Mouse (Mus musculus) cortical plate, adult 2 months (tissue): ENCODE results near the gene Trp53i11. TPM values are rescaled to one million over a fixed set of nuclear protein-coding genes. Genes with fewer than 3 reads are reported as not detected.

Source experiments
- H3K27ac ChIP-seq: fragments of 200-500 bp; 2 replicates; pipeline ENCODE4 v1.5.1; 2012; ENCODE audit warnings: low read length, control low read depth, inconsistent platforms; ENCODE audit not compliant: insufficient read depth
- H3K4me1 ChIP-seq: fragments of 200-500 bp; 2 replicates; pipeline ENCODE4 v1.6.1; 2011; ENCODE audit warnings: low read length; ENCODE audit not compliant: control insufficient read depth, insufficient read depth
- H3K4me3 ChIP-seq: fragments of 200-500 bp; 2 replicates; pipeline ENCODE4 v1.5.1; 2011; ENCODE audit warnings: mild to moderate bottlenecking, low read length, control low read depth; ENCODE audit not compliant: insufficient read depth
- CTCF ChIP-seq: fragments of 200-500 bp; IDR thresholded peaks from 2 replicates; pipeline ENCODE4 v1.5.1; 2011; ENCODE audit warnings: mild to moderate bottlenecking, control low read depth, low read length; ENCODE audit not compliant: insufficient read depth; ENCODE audit errors: extremely low read depth
- POLR2A ChIP-seq: fragments of 200-500 bp; IDR thresholded peaks from 2 replicates; pipeline ENCODE4 v1.6.1; 2011; ENCODE audit warnings: mild to moderate bottlenecking, low read length, control low read depth; ENCODE audit not compliant: insufficient read depth; ENCODE audit errors: extremely low read depth
- polyA plus RNA-seq: library from polyadenylated mRNA; depleted of rRNA; stranded (reverse); fragments of >200 nt; gene quantifications from 2 replicates; pipeline ENCODE4 v1.2.3, GENCODE M21; 2012

Trp53i11 gene
- polyA plus RNA-seq, 1 experiment, result 62.5 TPM

DNA sequence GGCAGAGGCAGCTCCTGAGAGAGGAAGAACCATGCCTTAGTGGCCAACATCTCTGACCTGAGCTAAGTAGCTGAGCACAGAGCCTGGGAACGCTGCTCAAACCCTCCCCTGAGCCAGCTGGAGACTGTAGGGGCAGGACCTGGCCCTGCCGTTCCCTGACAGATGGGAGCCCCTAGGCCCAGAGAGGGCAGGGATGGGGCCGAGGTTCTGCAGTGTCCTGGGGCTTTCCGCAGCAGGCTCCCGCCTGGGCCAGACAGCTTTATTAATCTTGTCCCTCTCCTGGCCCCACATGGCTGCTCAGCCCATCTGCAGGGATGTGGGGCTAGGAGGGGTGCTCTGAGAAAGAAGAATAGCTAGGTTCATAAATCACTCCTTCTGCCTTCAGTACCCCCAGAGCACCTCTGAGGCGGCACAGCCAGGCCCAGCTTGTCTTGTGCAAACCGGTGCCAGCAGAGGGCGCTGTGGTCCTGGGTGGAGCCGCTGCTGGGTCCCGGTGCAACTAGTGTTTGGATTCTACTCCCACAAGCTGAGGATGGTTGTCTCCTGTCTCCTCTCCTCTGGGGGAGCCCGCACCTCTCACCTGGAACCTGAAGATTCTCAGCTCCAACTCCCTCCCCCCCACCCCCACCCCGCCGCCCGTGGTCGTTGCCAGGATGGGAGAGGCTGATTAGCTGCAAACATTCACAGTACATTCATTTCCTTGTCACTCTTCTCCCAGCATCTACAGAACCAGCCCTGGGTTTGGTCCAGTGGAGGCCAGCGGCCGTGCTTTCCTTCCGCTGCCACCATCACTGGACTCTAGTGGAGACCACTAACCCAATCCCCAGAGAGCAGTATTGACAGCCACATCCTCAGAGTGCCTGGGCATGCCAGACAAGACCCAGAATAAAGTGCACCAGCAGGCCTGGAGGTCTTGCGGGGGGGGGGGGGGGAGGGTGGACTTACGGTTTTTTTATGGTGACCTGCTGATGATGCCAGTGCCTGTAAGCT is 39.6 kb downstream of the Trp53i11 start:
- no peak overlapping the region for H3K4me3 ChIP-seq
- H3K27ac ChIP-seq, result no peak overlapping the region
- TF ChIP-seq CTCF (peak; percentile 78), POLR2A (no peak)

DNA sequence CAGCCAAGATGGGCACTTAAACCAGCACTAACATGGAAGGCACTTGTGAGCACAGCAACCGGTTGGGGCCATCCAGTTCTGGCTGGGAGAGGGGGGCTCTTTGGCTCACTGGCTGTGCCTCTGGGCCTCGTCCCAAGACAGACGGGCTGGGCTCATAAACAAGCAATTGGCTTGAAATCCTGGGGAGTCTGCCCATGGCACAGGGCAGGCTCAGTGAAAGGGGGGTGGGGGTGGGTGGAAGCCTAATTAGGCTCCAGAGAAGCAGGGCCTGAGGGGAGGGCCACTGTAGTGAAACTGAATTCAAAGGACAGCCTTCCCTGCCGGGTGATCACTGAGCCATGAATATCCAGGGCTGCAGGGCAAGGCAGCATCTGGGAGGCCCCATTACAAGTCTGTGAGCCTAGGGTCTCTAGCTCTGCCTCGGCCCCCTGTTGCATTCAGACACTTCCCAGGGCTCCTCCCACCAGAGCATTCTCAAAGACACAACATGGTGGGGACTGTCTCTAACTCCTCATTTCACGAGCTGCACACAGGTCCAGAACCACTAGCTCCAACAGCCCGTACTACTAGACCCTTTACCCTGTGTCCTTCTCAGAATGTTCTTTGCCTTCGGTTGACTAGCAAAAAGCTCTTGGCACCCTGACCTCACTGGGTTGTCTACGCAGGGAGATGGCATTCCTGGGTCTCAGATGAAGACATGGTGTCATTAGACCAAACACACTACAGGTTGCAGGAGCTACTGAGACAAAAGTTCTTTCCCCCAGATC is 40.5 kb downstream of the Trp53i11 start:
- no peak overlapping the region for H3K4me3 ChIP-seq
- H3K4me1 ChIP-seq, result no peaks in the 10 kb centered on the region
- no peak overlapping the region for H3K27ac ChIP-seq
- TF ChIP-seq POLR2A (no peak), CTCF (no peak)

More for the DNA sequence above, 39.6 kb downstream of the Trp53i11 start:
- no peaks in the 10 kb centered on the region for H3K4me1 ChIP-seq

DNA sequence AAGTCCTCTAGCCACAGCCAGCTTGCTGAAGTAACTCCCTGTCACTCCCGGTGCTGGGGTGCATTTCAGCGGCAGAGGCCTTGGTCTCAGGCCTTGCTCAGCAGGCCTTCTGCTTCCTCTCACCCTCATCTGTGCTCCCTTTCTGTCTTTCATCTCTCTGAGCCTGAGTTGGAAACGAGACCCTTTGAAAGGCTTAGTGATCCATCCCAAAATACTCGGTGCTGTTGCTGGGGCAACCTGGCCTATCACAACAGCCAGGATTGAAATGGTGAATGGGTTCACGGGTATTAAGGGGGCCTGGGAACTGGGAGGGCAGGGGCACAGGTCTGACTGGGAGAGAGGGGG is 41.1 kb downstream of the Trp53i11 start:
- H3K4me3 ChIP-seq, result no peak overlapping the region
- no peaks in the 10 kb centered on the region for H3K4me1 ChIP-seq
- no peak overlapping the region for H3K27ac ChIP-seq
- TF ChIP-seq POLR2A (no peak), CTCF (no peak)

DNA sequence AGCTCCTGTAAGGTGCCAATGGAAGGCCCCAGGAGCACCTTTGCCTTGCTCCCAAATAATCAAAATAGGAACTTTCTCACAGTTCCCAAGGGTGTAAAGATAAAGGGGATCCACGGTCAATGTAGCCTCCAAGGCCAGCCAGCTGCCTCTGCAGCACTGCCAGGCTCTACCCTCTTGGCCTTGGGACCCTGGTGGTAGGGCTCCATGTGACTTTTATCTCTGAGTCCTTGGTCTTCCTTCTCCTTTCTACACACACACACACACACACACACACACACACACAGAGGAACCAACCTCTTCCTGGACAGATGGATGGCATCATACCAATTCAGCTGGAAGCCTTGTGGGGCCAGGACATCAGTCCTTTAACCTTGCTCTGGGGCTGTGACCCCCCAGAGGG is 44.8 kb downstream of the Trp53i11 start:
- Histone ChIP-seq H3K4me1 (no peaks in the 10 kb centered on the region), H3K27ac (no peak overlapping the region), H3K4me3 (no peak overlapping the region)
- no peak for TF ChIP-seq POLR2A
- TF ChIP-seq CTCF, result no peak

DNA sequence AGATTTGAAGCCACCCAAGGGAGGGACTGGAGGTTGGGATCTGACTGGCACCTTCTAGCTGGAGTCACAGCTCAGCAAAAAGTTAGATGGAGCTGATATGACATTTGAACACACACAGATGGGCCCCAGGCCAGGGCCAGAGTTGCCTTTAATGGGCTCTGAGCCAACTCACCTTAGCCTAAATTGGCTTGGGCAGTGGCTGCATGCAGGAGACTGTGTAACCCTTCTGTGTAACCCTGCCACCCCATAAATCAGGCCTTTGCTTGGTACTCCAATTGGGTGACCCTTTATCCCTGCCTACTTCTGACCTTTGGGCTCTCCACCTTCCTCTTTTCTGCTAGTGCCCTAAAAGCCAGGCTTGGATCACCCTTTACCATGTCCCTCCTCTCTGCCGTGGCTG is 49.7 kb downstream of the Trp53i11 start:
- no peak overlapping the region for H3K4me3 ChIP-seq
- TF ChIP-seq POLR2A (no peak), CTCF (no peak)
- no peak overlapping the region for H3K27ac ChIP-seq
- no peaks in the 10 kb centered on the region for H3K4me1 ChIP-seq

DNA sequence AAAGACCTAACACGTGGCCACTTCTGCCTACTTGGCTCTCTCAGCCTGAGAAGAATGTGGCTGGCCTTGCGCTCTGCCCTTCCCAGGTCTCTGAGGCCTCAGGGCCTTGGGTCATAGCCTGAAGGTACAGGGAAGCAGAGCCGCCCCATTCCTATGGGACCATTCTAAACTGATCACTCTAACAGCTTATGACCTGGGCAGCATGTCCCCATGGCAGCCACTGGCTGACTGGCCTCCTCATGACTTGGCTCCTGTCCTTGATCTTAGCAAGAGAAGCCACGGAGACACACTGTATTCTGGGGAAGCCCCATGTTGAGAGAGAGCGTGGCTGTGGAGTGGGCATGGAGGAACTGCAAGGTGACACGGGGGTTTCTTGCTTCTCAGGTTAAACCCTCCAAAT is 51.5 kb downstream of the Trp53i11 start:
- no peak for TF ChIP-seq CTCF
- H3K27ac ChIP-seq, result no peak overlapping the region
- H3K4me3 ChIP-seq, result no peak overlapping the region
- no peaks in the 10 kb centered on the region for H3K4me1 ChIP-seq

DNA sequence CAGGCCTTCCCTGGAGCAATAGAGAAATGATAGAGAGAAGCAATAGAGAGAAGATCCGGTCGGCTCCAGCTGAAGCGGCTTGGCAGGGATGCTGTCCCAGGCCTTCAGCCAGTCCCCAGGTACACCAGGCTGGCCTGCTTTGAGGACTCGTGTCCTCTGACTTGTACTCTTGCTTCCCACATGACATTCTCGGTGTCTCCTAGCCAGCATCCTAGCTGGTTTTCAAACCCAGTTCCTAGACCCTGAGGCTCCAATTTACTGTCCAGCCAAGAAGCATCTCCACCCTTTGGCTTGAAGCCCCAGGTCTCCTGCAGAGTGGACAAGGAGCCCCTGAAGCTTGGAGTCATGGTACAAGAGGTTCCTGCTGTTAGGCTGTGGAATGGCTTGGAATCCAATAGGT is 54.8 kb downstream of the Trp53i11 start:
- H3K4me1 ChIP-seq, result no peaks in the 10 kb centered on the region
- TF ChIP-seq POLR2A (no peak), CTCF (no peak)
- no peak overlapping the region for H3K4me3 ChIP-seq
- no peak overlapping the region for H3K27ac ChIP-seq

DNA sequence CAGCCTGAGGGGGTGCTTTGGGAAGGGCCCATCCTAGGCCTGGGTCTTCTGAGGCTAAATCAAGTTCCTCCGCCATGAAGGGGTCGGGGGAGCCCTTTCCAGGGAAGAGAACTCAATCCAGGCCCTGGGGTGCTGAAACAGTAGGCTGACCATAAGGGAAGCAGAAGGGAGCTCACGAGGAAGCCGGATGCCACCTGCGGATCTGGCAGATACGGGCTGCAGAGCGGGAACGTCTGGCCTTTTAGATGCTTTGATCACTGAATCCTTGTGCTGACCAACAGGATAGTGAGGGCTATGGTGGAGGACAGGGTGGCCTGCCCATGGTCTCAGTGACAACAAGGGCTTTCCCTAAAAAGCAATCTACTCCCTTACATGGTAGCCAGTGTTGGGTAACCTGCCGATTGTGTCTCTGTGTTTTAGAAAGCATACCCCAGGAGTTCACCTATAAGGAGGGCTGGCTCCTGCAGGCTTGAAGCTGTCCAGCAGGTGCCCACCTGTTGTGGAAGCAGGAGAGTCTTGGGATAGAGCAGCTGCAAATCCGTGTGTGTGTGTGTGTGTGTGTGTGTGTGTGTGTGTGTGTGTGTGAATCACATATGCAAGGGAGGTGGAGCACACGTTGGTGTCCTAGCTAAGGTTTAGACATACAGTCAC is 56.2 kb downstream of the Trp53i11 start:
- no peak for TF ChIP-seq POLR2A
- TF ChIP-seq CTCF, result no peak
- Histone ChIP-seq H3K4me1 (no peaks in the 10 kb centered on the region), H3K27ac (no peak overlapping the region), H3K4me3 (no peak overlapping the region)

DNA sequence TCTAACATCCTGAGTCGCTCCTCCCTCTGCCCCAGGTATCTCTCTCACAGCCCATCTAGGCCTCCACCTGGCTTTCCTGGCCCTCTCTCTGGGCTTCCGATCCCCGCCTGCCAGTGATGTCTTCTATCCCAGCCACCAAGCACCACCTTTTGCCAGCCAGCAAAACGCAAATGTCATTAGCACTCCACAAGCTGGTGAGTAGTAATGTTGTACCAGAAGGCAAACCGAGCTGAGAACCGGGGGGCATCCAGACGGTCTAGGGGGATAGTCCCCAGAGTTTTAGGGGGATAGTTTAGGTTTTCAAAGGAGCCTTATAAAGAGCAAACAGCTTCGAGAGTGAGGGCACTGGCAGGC is 56.7 kb downstream of the Trp53i11 start:
- Histone ChIP-seq H3K27ac (no peak overlapping the region), H3K4me1 (no peaks in the 10 kb centered on the region), H3K4me3 (no peak overlapping the region)
- no peak for TF ChIP-seq CTCF
- TF ChIP-seq POLR2A, result no peak
